Mouse (Mus musculus): ENCODE results near the gene Lrrc3c. TPM values are rescaled to one million over a fixed set of nuclear protein-coding genes. Genes with fewer than 3 reads are reported as not detected.

Lrrc3c gene
- polyA plus RNA-seq (2014; fragmentation: Nextera tagmentation; extraction: Ambion mirVana), result not detected in 2 replicates

DNA sequence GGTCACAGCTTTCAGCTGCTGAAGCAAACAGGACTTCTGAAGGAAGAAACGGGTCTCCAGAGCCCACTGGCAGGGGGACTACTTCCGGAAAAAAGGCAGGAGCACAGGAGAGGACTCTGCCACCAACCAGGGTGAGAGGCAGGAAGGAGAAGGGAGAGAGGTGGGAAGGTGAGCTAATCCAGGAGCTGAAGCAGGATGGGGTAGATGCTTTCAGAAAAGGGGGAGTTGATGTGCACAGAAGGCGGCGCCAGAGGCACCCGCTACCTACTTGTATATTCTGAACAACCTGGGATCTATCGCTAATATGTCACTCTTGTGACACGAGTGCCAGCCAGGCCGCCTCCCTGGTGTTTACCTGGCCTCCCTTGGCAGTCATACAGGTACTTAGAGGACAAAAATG is at the start of gene Lrrc3c:
Gene Lrrc3c, plus strand, starts transcription at position 301 of the 400 bp plus-strand sequence.
- Histone ChIP-seq H3K4me3 (ENCODE audit: low read depth, low read length) (no peak within 1 kb of the TSS), H3K9me3 (ENCODE audit: control insufficient read depth, low read length) (no peaks in the 10 kb centered on the region), H3K4me2 (ENCODE audit: low read length) (no peak within 1 kb of the TSS), H3K4me1 (replicated peaks; ENCODE audit: control insufficient read depth, insufficient read depth, low read length) (peaks cover 4% of the 10 kb centered on the region), H3K27me3 (replicated peaks; ENCODE audit: control insufficient read depth, insufficient read depth, low read length) (peaks cover 9% of the 10 kb centered on the region; the same call in 1 of the 2 replicates), H3K27ac (ENCODE audit: low read depth) (no peak within 1 kb of the TSS), H3K36me3 (ENCODE audit: control insufficient read depth, insufficient read depth, low read length) (no peaks in the 10 kb centered on the region), H3K9ac (ENCODE audit: low read length) (no peak within 1 kb of the TSS)
- ATAC-seq (replicated peaks; ENCODE audit: low FRiP score, low TSS enrichment, low read depth), result no peak
- 77% methylated on average over 8 of the region's 8 CpGs for WGBS
- no peak for DNase-seq (ENCODE audit: low spot score)

DNA sequence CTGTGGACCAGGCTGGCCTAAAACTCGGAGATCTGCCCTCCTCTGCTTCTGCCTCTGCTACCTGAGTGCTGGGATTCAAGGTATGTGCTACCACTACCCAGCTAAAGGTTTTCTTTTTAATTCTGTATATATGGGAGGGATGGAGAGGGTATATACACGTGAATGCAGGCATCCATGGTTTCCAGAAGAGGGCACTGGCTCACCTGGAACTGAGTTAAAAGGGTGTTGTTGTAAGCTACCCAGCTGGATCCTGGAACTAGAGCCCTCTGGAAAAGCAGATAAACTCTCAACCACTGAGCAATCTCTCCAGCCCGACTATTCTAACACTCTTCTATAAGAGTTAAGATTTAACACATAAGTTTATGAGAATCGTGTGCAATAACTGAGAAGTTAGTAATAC is 48.7 kb upstream of the Lrrc3c start:
- Histone ChIP-seq H3K4me3 (ENCODE audit: low read depth, low read length) (no peak overlapping the region), H3K4me2 (ENCODE audit: low read length) (no peak overlapping the region), H3K9ac (ENCODE audit: low read length) (no peak overlapping the region), H3K27ac (ENCODE audit: low read depth) (no peak overlapping the region), H3K4me1 (replicated peaks; ENCODE audit: control insufficient read depth, insufficient read depth, low read length) (peaks cover 11% of the 10 kb centered on the region; the same call in 1 of the 2 replicates), H3K9me3 (ENCODE audit: control insufficient read depth, low read length) (0 out of 2 replicates have a peak, but pooled peaks cover 2% of the 10 kb centered on the region), H3K36me3 (ENCODE audit: control insufficient read depth, insufficient read depth, low read length) (no peaks in the 10 kb centered on the region), H3K27me3 (replicated peaks; ENCODE audit: control insufficient read depth, insufficient read depth, low read length) (peaks cover 57% of the 10 kb centered on the region)
- DNase-seq (ENCODE audit: low spot score) (no peak), ATAC-seq (replicated peaks; ENCODE audit: low FRiP score, low TSS enrichment, low read depth) (no peak)
- WGBS, result 78% methylated on average over 4 of the region's 4 CpGs

DNA sequence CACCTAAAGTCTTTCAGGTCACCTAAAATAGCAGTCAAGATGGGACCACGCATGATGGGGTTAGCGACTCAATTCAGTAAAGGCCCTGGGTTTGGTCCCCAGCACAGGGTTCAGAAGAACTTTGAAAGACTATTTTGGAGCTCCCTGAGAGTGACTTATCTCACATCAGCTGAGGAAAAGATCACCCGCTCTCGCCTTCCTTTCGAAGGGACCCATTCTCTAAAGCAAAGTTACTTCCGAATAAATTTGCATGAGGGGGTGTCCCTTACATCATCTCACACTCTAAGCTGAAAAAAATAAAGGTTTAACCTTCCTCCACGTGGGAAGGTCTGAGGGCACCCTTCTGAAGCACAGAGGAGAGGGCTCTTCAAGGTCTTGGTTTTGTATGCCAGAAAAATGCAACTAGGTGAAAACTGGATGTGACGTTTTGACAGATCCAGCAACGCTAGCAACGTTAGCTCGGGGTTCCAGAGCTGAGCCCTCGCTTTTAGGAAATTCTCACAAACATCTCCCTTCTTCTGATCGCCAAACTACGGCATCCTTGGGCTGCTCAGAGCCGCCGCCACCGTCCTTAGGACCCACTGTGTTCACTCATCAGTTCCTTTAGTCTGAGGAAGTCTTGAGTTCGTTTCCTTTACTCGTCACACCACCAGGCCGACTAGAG is 47.6 kb upstream of the Lrrc3c start:
- H3K4me1 ChIP-seq (replicated peaks; ENCODE audit: control insufficient read depth, insufficient read depth, low read length), result peaks cover 9% of the 10 kb centered on the region; the same call in 1 of the 2 replicates
- H3K4me3 ChIP-seq (ENCODE audit: low read depth, low read length), result peak overlapping the region; percentile 83
- no peaks in the 10 kb centered on the region for H3K36me3 ChIP-seq (ENCODE audit: control insufficient read depth, insufficient read depth, low read length)
- DNase-seq (ENCODE audit: low spot score), result no peak
- H3K9me3 ChIP-seq (ENCODE audit: control insufficient read depth, low read length), result 0 out of 2 replicates have a peak, but pooled peaks cover 2% of the 10 kb centered on the region
- no peak for ATAC-seq (replicated peaks; ENCODE audit: low FRiP score, low TSS enrichment, low read depth)
- peaks cover 47% of the 10 kb centered on the region for H3K27me3 ChIP-seq (replicated peaks; ENCODE audit: control insufficient read depth, insufficient read depth, low read length)
- H3K27ac ChIP-seq (ENCODE audit: low read depth), result no peak overlapping the region
- H3K4me2 ChIP-seq (ENCODE audit: low read length), result peak overlapping the region; percentile 73
- 18% methylated on average over 20 of the region's 20 CpGs for WGBS
- H3K9ac ChIP-seq (ENCODE audit: low read length), result peak overlapping the region; percentile 55; the same call in 1 of the 2 replicates

DNA sequence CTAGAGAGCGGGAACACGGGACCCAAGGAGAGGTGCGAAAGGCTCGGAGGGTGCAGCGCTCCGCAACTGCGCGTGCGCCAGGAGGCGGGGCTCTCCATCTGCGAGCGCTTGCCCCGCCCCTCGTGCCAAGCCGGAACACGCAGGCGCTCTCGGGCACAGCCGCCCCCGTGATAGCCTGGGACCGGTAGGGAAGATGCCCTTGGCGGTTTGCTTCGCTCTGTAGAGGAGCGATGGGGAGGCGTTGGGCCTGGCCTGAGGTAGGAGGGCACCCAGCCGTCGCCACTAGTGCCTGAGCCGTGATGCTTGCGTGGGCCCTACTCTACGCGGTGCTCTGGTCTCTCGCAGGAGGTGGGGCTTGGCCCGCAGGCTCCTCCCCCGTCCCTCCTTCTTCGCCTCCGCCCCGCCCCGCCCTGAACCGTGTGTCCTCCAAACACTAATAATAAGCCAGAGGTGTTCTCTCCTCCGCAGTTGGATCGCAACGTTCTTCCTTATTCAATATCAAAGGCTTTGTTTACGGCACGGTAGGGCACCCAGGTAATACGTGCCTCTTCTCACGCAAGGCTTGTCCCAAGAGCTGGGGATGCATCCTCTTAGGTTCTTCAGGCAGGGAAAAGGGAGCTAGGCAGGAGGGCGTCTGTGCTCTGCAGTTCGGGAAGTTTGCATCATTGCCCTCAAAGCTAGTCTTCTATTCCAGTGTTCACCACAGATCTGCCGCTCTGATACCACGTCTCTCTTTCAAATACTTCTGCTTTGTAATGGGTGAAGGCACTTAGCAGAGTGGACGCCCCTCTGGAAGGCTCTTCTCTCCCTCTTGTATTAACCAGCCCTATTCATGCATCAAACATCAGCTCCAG is 46.9 kb upstream of the Lrrc3c start, which contains the start of gene Zpbp2:
Gene Zpbp2, plus strand, starts transcription at position 123 of the 854 bp plus-strand sequence.
- peak within 1 kb of the TSS; percentile 55 for H3K9ac ChIP-seq (ENCODE audit: low read length)
- peaks cover 5% of the 10 kb centered on the region; the same call in 1 of the 2 replicates for H3K4me1 ChIP-seq (replicated peaks; ENCODE audit: control insufficient read depth, insufficient read depth, low read length)
- H3K4me2 ChIP-seq (ENCODE audit: low read length), result peak within 1 kb of the TSS; percentile 73
- H3K4me3 ChIP-seq (ENCODE audit: low read depth, low read length), result peak within 1 kb of the TSS; percentile 83
- DNase-seq (ENCODE audit: low spot score) (peak; percentile 98), ATAC-seq (replicated peaks; ENCODE audit: low FRiP score, low TSS enrichment, low read depth) (peak; percentile 98)
- peaks cover 40% of the 10 kb centered on the region for H3K27me3 ChIP-seq (replicated peaks; ENCODE audit: control insufficient read depth, insufficient read depth, low read length)
- peak within 1 kb of the TSS; percentile 57; the same call in 1 of the 2 replicates for H3K27ac ChIP-seq (ENCODE audit: low read depth)
- WGBS, result under 1% methylated on average over 47 of the region's 51 CpGs
- H3K9me3 ChIP-seq (ENCODE audit: control insufficient read depth, low read length), result 0 out of 2 replicates have a peak, but pooled peaks cover 2% of the 10 kb centered on the region
- no peaks in the 10 kb centered on the region for H3K36me3 ChIP-seq (ENCODE audit: control insufficient read depth, insufficient read depth, low read length)

DNA sequence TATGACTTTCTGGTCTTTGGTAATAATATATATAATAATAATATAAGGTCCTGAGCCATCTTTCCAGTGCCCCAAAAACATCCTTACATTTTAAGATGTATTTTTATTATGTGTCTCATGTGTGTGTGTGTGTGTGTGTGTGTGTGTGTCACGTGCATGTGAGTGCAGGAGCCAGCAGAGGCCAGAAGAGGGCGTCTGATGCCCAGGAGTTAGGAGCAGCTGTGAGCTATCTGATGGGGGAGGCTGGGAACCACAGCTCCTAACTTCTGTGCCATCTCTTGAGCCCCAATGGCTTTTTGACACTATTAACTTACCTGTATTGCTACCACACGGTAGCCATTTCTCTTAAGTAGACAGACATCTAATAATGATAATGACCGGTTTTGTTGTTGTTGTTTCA is 44.1 kb upstream of the Lrrc3c start:
- 92% methylated on average over 4 of the region's 4 CpGs for WGBS
- peaks cover 12% of the 10 kb centered on the region for H3K27me3 ChIP-seq (replicated peaks; ENCODE audit: control insufficient read depth, insufficient read depth, low read length)

DNA sequence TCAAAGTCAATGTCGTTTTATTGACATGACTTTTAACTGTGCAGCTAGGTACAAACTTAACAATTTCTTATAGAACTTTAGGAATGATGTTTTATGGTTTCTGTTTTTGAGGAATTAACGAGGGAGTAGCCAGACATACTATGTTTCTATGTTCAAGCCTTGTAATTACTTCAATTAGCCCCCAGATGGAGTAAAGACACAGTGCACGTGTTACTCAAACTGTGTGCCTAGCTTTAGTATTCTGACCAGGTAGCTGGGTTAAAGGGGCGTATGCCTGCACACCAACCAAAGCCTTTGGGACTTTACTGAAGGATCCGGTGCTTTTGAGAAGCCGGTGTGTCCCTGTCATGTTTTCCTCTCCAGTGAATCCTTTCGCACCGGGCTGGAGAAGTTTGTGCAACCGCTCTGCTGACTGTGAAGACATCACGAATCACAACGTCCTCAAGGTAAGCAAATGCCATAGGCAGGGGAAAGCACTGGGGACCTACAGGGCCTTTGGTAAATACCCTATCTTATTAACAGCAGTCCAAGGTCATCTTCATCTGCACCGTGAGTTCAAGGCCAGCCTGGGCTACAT is 42.9 kb upstream of the Lrrc3c start:
- Histone ChIP-seq H3K36me3 (ENCODE audit: control insufficient read depth, insufficient read depth, low read length) (no peaks in the 10 kb centered on the region), H3K4me1 (replicated peaks; ENCODE audit: control insufficient read depth, insufficient read depth, low read length) (peaks cover 5% of the 10 kb centered on the region; the same call in 1 of the 2 replicates), H3K27me3 (replicated peaks; ENCODE audit: control insufficient read depth, insufficient read depth, low read length) (peaks cover 3% of the 10 kb centered on the region), H3K4me2 (ENCODE audit: low read length) (no peak overlapping the region), H3K9ac (ENCODE audit: low read length) (no peak overlapping the region), H3K27ac (ENCODE audit: low read depth) (no peak overlapping the region), H3K4me3 (ENCODE audit: low read depth, low read length) (no peak overlapping the region), H3K9me3 (ENCODE audit: control insufficient read depth, low read length) (0 out of 2 replicates have a peak, but pooled peaks cover 2% of the 10 kb centered on the region)
- no peak for DNase-seq (ENCODE audit: low spot score)
- no peak for ATAC-seq (replicated peaks; ENCODE audit: low FRiP score, low TSS enrichment, low read depth)
- 62% methylated on average over 12 of the region's 12 CpGs for WGBS

More for the DNA sequence above, 44.1 kb upstream of the Lrrc3c start:
- Histone ChIP-seq H3K4me3 (ENCODE audit: low read depth, low read length) (no peak overlapping the region), H3K4me2 (ENCODE audit: low read length) (no peak overlapping the region), H3K36me3 (ENCODE audit: control insufficient read depth, insufficient read depth, low read length) (no peaks in the 10 kb centered on the region), H3K9ac (ENCODE audit: low read length) (no peak overlapping the region), H3K27ac (ENCODE audit: low read depth) (no peak overlapping the region), H3K4me1 (replicated peaks; ENCODE audit: control insufficient read depth, insufficient read depth, low read length) (peaks cover 5% of the 10 kb centered on the region; the same call in 1 of the 2 replicates), H3K9me3 (ENCODE audit: control insufficient read depth, low read length) (0 out of 2 replicates have a peak, but pooled peaks cover 2% of the 10 kb centered on the region)
- DNase-seq (ENCODE audit: low spot score) (no peak), ATAC-seq (replicated peaks; ENCODE audit: low FRiP score, low TSS enrichment, low read depth) (no peak)

DNA sequence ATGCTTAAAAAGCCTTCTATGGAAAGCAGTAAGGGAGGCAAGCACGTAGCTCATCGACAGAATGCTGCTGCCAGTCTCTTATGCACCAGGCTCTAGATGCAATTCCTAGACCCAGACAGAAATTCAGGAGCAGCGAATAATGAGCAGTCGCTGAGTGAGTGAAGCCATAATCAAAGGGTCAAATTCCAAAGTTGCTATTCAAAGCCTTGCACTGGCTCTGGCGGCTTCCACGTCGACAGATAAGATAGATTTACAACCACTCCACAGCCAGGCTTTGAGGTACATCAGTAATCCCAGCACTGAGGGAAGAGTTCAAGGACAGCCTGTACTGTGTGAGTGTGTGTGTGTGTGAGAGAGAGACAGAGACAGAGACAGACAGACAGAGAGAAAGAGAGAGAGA is 37.1 kb upstream of the Lrrc3c start:
- H3K27ac ChIP-seq (ENCODE audit: low read depth), result no peak overlapping the region
- no peak overlapping the region for H3K4me2 ChIP-seq (ENCODE audit: low read length)
- no peak overlapping the region for H3K9ac ChIP-seq (ENCODE audit: low read length)
- no peaks in the 10 kb centered on the region for H3K27me3 ChIP-seq (replicated peaks; ENCODE audit: control insufficient read depth, insufficient read depth, low read length)
- no peak overlapping the region for H3K4me3 ChIP-seq (ENCODE audit: low read depth, low read length)
- no peaks in the 10 kb centered on the region for H3K9me3 ChIP-seq (ENCODE audit: control insufficient read depth, low read length)
- H3K4me1 ChIP-seq (replicated peaks; ENCODE audit: control insufficient read depth, insufficient read depth, low read length), result no peaks in the 10 kb centered on the region; the same call in 1 of the 2 replicates
- DNase-seq (ENCODE audit: low spot score), result no peak
- WGBS, result 18% methylated on average over 7 of the region's 7 CpGs
- ATAC-seq (replicated peaks; ENCODE audit: low FRiP score, low TSS enrichment, low read depth), result peak; percentile 72
- H3K36me3 ChIP-seq (ENCODE audit: control insufficient read depth, insufficient read depth, low read length), result no peaks in the 10 kb centered on the region

DNA sequence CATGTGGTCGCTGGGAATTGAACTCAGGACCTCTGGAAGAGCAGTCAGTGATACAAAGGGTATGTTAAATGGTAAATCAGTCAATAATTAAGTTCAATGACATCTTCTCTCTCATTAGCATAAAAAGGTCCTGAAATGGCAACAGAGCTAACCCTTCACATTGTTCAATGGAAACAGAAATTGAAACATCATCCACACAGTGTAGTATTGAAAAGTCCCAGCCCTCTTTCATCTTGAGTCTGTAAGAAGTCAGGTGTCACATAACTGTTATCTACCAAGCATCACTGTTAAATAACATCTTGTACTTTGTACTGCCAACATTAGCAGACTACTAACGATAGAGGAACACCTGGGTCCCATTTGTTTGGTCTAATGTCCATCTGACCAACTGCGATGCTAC is 35.1 kb upstream of the Lrrc3c start:
- no peaks in the 10 kb centered on the region for H3K4me1 ChIP-seq (replicated peaks; ENCODE audit: control insufficient read depth, insufficient read depth, low read length)
- DNase-seq (ENCODE audit: low spot score), result no peak
- no peak overlapping the region for H3K27ac ChIP-seq (ENCODE audit: low read depth)
- H3K27me3 ChIP-seq (replicated peaks; ENCODE audit: control insufficient read depth, insufficient read depth, low read length), result no peaks in the 10 kb centered on the region
- no peaks in the 10 kb centered on the region for H3K36me3 ChIP-seq (ENCODE audit: control insufficient read depth, insufficient read depth, low read length)
- no peak for ATAC-seq (replicated peaks; ENCODE audit: low FRiP score, low TSS enrichment, low read depth)
- no peak overlapping the region for H3K4me3 ChIP-seq (ENCODE audit: low read depth, low read length)
- no peaks in the 10 kb centered on the region for H3K9me3 ChIP-seq (ENCODE audit: control insufficient read depth, low read length)
- no peak overlapping the region for H3K9ac ChIP-seq (ENCODE audit: low read length)
- 81% methylated on average over 3 of the region's 3 CpGs for WGBS
- H3K4me2 ChIP-seq (ENCODE audit: low read length), result no peak overlapping the region
